In the genomic region with DNA sequence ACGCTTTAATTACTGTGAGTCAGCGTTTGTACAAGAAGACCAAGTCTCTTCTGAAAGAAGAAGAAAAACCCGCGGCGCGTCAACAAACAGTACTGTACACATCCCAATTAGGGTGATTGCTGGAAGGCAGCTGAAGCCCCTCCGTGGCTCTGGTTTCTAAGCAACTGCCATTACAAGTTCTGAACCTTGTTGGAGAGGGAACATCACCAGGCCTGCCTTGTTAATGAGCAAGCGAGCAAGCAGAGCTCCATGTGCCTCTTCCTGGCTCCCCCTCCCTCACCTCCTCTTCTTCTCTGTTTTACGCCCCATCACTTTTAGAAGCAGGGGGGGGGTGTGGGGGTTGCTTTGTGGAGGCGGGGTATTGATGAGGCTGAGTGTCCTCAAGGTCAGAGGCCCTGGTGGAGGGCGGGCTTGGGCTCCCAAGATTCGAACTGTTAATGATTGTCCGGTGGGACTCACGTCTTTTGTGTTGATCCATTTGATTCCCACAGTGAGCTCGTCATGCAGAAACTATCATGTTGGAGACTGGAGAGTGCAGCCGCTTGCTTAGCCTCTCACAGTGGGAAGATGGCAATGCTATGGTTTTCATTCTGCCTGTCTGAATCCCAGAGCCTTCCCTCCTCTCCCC, we compare ENCODE assay signal across 11 mouse cellular contexts.
DNase-seq lines count a peak whose midpoint lies in the region; ATAC-seq lines count a peak whose summit lies in the region.
"Had no signal": no experiment of that assay in that cellular context is flagged by ENCODE, and none has a peak within 500 bp of the region (broad histone marks: within the 10 kb centered on the region; RNA-seq: fewer than 3 reads in every experiment).

No protein-coding gene starts in this region.

- H3K4me3 ChIP-seq in kidney, embryonic 14.5 days (ENCODE audit: low read length): no peak overlapping the region
- no peak overlapping the region for H3K4me3 ChIP-seq in hindbrain, embryonic 11.5 days (ENCODE audit: low read depth, low read length)

- H3K4me2 ChIP-seq in kidney, embryonic 14.5 days (replicated peaks; ENCODE audit: low read depth, low read length): no peak overlapping the region
- no peak overlapping the region; the same call in none of the 2 replicates for H3K4me2 ChIP-seq in hindbrain, embryonic 11.5 days (replicated peaks; ENCODE audit: low read depth, low read length)

- no peaks in the 10 kb centered on the region for H3K36me3 ChIP-seq in kidney, embryonic 14.5 days (ENCODE audit: control insufficient read depth, insufficient read depth, low read length)
- no peaks in the 10 kb centered on the region for H3K36me3 ChIP-seq in hindbrain, embryonic 11.5 days (ENCODE audit: control insufficient read depth, insufficient read depth, low read length)

- ATAC-seq in kidney, embryonic 14.5 days (ENCODE audit: low FRiP score, low TSS enrichment): peak; percentile 65
- peak; percentile 64 for ATAC-seq in hindbrain, embryonic 11.5 days (ENCODE audit: low FRiP score)

- no peaks in the 10 kb centered on the region for H3K9me3 ChIP-seq in kidney, embryonic 14.5 days (ENCODE audit: control insufficient read depth, low read length)
- no peaks in the 10 kb centered on the region for H3K9me3 ChIP-seq in hindbrain, embryonic 11.5 days (ENCODE audit: control insufficient read depth, low read length)

- peak overlapping the region; percentile 30; the same call in 1 of the 2 replicates for H3K27ac ChIP-seq in kidney, embryonic 14.5 days (ENCODE audit: low read depth, low read length)
- H3K27ac ChIP-seq in hindbrain, embryonic 11.5 days (ENCODE audit: low read depth, low read length): peak overlapping the region; percentile 68; the same call in 1 of the 2 replicates

- 0 out of 2 replicates have a peak, but pooled peaks cover 6% of the 10 kb centered on the region for H3K4me1 ChIP-seq in kidney, embryonic 14.5 days (ENCODE audit: control insufficient read depth, insufficient read depth, low read length)
- peaks cover 6% of the 10 kb centered on the region; the same call in 1 of the 2 replicates for H3K4me1 ChIP-seq in hindbrain, embryonic 11.5 days (replicated peaks; ENCODE audit: control insufficient read depth, insufficient read depth, low read length)

- 37% methylated on average over 16 of the region's 16 CpGs for WGBS in kidney, embryonic 14.5 days
- 29% methylated on average over 16 of the region's 16 CpGs for WGBS in hindbrain, embryonic 11.5 days

- H3K27me3 ChIP-seq in kidney, embryonic 14.5 days (ENCODE audit: control insufficient read depth, insufficient read depth, low read length): no peaks in the 10 kb centered on the region
- no peaks in the 10 kb centered on the region for H3K27me3 ChIP-seq in hindbrain, embryonic 11.5 days (ENCODE audit: control insufficient read depth, insufficient read depth, low read length)

- no peak overlapping the region for H3K9ac ChIP-seq in kidney, embryonic 14.5 days (ENCODE audit: low read depth, low read length)
- H3K9ac ChIP-seq in hindbrain, embryonic 11.5 days (ENCODE audit: low read depth, low read length): no peak overlapping the region

- DNase-seq in kidney, postnatal 10 days: no peak
- DNase-seq in hindbrain, embryonic 11.5 days (ENCODE audit: low spot score): peak; percentile 61
- DNase-seq in mesoderm, embryonic 11.5 days (ENCODE audit: low read depth, low spot score): peak; percentile 20
- DNase-seq in right cerebral cortex, postnatal 10 days (ENCODE audit: low spot score in 2 of 2): peak; percentile 63 to 77
- no peak for DNase-seq in spleen, postnatal 10 days (ENCODE audit: low spot score in 2 of 2)
- no peak for DNase-seq in gastrocnemius, postnatal 10 days
- DNase-seq in thymus, postnatal 0 days (ENCODE audit: low spot score): no peak
- DNase-seq: cerebellum, postnatal 14 days; heart, adult 11 months; lung, adult 18-20 months had no signal

Comparison
In these comparisons a context has a peak if more than half of its experiments do, and no peak if none do; other contexts are left out.
1. DNase-seq: peak in hindbrain, embryonic 11.5 days (single experiment), mesoderm, embryonic 11.5 days (single experiment) and right cerebral cortex, postnatal 10 days (2 of 2); none in kidney, postnatal 10 days (single experiment), spleen, postnatal 10 days (0 of 2), gastrocnemius, postnatal 10 days (single experiment) and thymus, postnatal 0 days (single experiment).